Mouse (Mus musculus): ENCODE results near the gene Wnt3. TPM values are rescaled to one million over a fixed set of nuclear protein-coding genes. Genes with fewer than 3 reads are reported as not detected.

Gene Wnt3
- polyA plus RNA-seq (2012) = 0.07 TPM in 1 of 2 replicates, not detected in the other

DNA sequence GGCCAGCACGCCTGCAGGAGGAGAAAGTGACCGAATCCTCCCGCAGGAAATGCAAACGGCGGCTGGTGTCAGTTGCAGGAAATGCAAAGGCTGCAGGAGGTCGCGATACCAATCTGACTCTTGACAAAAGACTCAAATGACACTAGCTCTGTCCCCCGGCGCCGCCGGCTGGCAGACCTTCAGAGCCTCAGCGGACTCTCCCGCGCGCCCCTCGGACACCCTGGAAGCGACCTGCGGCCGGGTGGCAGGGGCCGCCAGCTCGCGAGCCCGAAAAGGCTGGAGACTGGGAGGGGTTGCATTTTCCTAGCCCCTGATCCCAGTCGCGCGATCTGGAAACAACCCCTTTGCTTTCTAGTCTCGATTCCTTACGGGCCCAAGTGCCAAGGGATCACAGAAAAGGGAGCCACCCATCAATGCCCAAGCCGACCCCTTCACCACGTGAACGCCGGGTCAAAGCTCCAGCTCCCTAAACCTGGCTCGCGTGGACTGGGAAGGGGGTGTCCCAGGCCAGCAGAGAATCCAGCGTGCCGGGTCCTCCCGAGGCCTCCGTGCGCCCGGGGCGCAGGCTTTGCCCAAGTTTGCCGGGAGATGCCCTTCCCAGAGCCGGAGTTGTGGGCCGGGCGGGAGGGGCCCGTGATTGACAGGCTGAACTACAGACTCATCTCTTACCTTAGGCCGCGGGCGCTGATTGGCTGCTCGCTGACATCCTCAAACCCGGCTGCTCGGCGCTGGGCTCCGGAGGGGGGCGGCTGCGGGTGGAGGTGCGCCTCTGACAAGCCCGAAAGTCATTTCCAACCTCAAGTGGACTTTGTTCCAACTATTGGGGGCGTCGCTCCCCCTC lies at the start of gene Wnt3:
TSS of gene Wnt3 (plus strand) at position 764 of the 841 bp plus-strand sequence.

GRCm38 (mm10) chr11:103749306-103750089 lies 24.5 kb upstream of the Wnt3 start, which contains the start of gene Wnt9b:
Gene Wnt9b, minus strand, starts transcription at chr11:103749821.

Other genes starting within 250 kb of the Wnt3 start
- gene Gm884, start 153.0 kb upstream of the Wnt3 start, polyA plus RNA-seq (2012) = 0.01 TPM in 1 of 2 replicates, not detected in the other
- gene Lyzl6, start 135.3 kb upstream of the Wnt3 start, polyA plus RNA-seq (2012) = not detected in 2 replicates
- gene Rprml, start 124.6 kb upstream of the Wnt3 start, polyA plus RNA-seq (2012) = 0.14 TPM in 1 of 2 replicates, not detected in the other
- gene Gosr2, start 76.3 kb upstream of the Wnt3 start, polyA plus RNA-seq (2012) = 11.0 and 12.3 TPM in 2 replicates
- gene Wnt9b, start 24.3 kb upstream of the Wnt3 start, polyA plus RNA-seq (2012) = 0.02 TPM in 1 of 2 replicates, not detected in the other
- gene Nsf, start 179.9 kb downstream of the Wnt3 start, polyA plus RNA-seq (2012) = 2.9 and 3.9 TPM in 2 replicates
- gene Arf2, start 192.6 kb downstream of the Wnt3 start, polyA plus RNA-seq (2012) = 7.4 and 8.0 TPM in 2 replicates

Measured in megakaryocyte-erythroid progenitor cell, adult 5 weeks (primary cell).